Mouse (Mus musculus) cerebellum, adult 2 months (tissue): Measurements from ENCODE around the gene Os9. TPM values are rescaled to one million over a fixed set of nuclear protein-coding genes. Genes with fewer than 3 reads are reported as not detected.

ENCODE experiments used
- DNase-seq, 2 experiments: peaks; one replicate each; pipeline ENCODE4 v3.0.0; 2021
- H3K27ac ChIP-seq: fragments of 200-500 bp; 2 replicates; pipeline ENCODE4 v1.5.1; 2012; ENCODE audit warnings: low read length, control low read depth, inconsistent platforms; ENCODE audit not compliant: insufficient read depth
- H3K27me3 ChIP-seq: fragments of 200-500 bp; 2 replicates; pipeline ENCODE4 v1.6.1; 2012; ENCODE audit warnings: inconsistent platforms, mild to moderate bottlenecking, low read length, moderate library complexity; ENCODE audit not compliant: control insufficient read depth, insufficient read depth
- H3K4me1 ChIP-seq: fragments of 200-500 bp; 2 replicates; pipeline ENCODE4 v1.6.1; 2011; ENCODE audit warnings: low read length; ENCODE audit not compliant: control insufficient read depth, insufficient read depth
- H3K4me3 ChIP-seq: fragments of 200-500 bp; replicated peaks from 2 replicates; pipeline ENCODE3; 2011; ENCODE audit warnings: mild to moderate bottlenecking, low read depth, low read length, control low read depth; ENCODE audit not compliant: insufficient read depth
- CTCF ChIP-seq: fragments of 200-500 bp; IDR thresholded peaks from 2 replicates; pipeline ENCODE4 v1.5.1; 2011; ENCODE audit warnings: low read depth, mild to moderate bottlenecking, control low read depth, low read length, moderate library complexity, borderline replicate concordance; ENCODE audit not compliant: insufficient read depth
- POLR2A ChIP-seq: fragments of 200-500 bp; IDR thresholded peaks from 2 replicates; pipeline ENCODE4 v1.6.1; 2011; ENCODE audit warnings: low read length, control low read depth, borderline replicate concordance; ENCODE audit not compliant: insufficient read depth
- WGBS: fragments of 180-500 bp; shearing (Covaris S2); methylation state at CpG from one replicate; pipeline ENCODE4 v1.1.7; 2018; 5-methylcytosine and 5-hydroxymethylcytosine counted together
- polyA plus RNA-seq: library from polyadenylated mRNA; depleted of rRNA; stranded (reverse); fragments of >200 nt; gene quantifications from 2 replicates; pipeline ENCODE4 v1.2.3, GENCODE M21; 2012; rRNA removed

The Os9 gene
- polyA plus RNA-seq: 98.9 and 100 TPM in 2 replicates

GRCm38 (mm10) chr10:127121066-127121477 is at the start of gene Os9:
Os9 (minus strand) TSS chr10:127121131.
- Histone ChIP-seq H3K27me3 (no peaks in the 10 kb centered on the region), H3K4me3 (peak within 1 kb of the TSS; percentile 78), H3K4me1 (peaks cover 3% of the 10 kb centered on the region; the same call in 1 of the 2 replicates), H3K27ac (peak within 1 kb of the TSS; percentile 12; the same call in 1 of the 2 replicates)
- WGBS: under 1% methylated on average over 19 of the region's 19 CpGs
- DNase-seq: peak; percentile 97 to 99
- TF ChIP-seq CTCF (no peak), POLR2A (peak; percentile 95)

- Histone ChIP-seq H3K4me1 (peaks cover 12% of the 10 kb centered on the region), H3K4me3 (no peak overlapping the region), H3K27ac (no peak overlapping the region), H3K27me3 (no peaks in the 10 kb centered on the region)
- 53% methylated on average over 22 of the region's 22 CpGs for WGBS
- no peak for DNase-seq
- TF ChIP-seq POLR2A (no peak), CTCF (no peak)
These were observed 49.1 kb upstream of the Os9 start for GRCm38 (mm10) chr10:127170002-127170401.

DNA sequence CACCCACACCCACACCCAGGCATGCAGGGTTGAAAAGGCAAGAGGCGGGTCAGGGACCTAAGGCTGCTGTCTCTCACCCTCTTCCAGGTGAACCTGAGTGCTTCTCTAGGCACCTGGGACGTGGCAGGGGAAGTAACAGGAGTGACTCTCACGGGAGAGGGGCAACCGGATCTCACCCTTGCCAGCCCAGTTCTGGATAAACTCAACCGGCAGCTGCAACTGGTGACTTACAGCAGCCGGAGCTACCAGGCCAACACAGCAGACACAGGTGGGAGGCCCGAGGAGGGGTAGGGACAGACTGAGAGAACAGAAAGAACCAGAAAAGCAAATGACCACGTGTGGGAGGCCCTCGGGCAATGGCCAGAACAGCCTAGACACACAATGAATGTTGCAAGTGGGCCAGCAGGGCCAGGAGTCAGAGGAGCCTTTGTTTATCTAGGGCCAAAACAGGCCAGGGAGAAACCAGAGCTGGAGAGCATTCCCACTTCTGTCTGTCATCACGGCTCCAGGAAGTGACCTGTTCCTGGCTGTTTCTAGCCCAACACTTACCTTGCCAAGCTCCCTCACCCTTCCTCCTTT is 46.8 kb upstream of the Os9 start:
- TF ChIP-seq POLR2A: no peak
- no peak for TF ChIP-seq CTCF
- WGBS: 44% methylated on average over 10 of the region's 10 CpGs
- Histone ChIP-seq H3K4me1 (peaks cover 12% of the 10 kb centered on the region), H3K27ac (no peak overlapping the region), H3K4me3 (no peak overlapping the region), H3K27me3 (no peaks in the 10 kb centered on the region)
- peak in 1 of 2 experiments; percentile 32 for DNase-seq

- no peak for TF ChIP-seq CTCF
- no peak for TF ChIP-seq POLR2A
- no peaks in the 10 kb centered on the region for H3K27me3 ChIP-seq
These were observed 46.1 kb upstream of the Os9 start for GRCm38 (mm10) chr10:127166771-127167613.

GRCm38 (mm10) chr10:127166404-127166715 is 45.4 kb upstream of the Os9 start:
- peaks cover 12% of the 10 kb centered on the region for H3K4me1 ChIP-seq
- 6% methylated on average over 11 of the region's 11 CpGs for WGBS
- peak overlapping the region; percentile 90 for H3K27ac ChIP-seq
- H3K27me3 ChIP-seq: no peaks in the 10 kb centered on the region
- no peak for DNase-seq
- TF ChIP-seq POLR2A: no peak
- TF ChIP-seq CTCF: no peak
- peak overlapping the region; percentile 71 for H3K4me3 ChIP-seq

More at GRCm38 (mm10) chr10:127166771-127167613, 46.1 kb upstream of the Os9 start:
- peak overlapping the region; percentile 90 for H3K27ac ChIP-seq
- peak overlapping the region; percentile 71 for H3K4me3 ChIP-seq
- peaks cover 12% of the 10 kb centered on the region for H3K4me1 ChIP-seq
- 18% methylated on average over 15 of the region's 15 CpGs for WGBS
- DNase-seq: peak in 1 of 2 experiments; percentile 28

- WGBS: under 1% methylated on average over 56 of the region's 56 CpGs
- DNase-seq: peak; percentile 70 to 85
- H3K4me3 ChIP-seq: peak overlapping the region; percentile 71
These were observed 44.9 kb upstream of the Os9 start for GRCm38 (mm10) chr10:127165654-127166403.

DNA sequence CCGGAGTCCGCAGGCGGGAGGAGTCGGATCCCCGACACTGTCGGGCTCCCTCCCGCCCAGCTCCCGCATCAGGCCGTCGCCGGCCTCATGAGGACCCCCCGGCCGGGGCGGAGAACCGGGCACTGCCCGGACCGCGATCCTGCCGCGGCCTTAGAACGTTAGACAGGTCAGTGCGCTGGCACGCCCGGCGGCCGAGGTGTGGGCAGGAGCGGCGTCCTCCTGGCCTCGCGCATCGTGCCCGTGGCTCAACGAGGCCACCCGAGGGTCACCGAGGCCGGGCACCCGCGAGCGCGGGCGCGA is 44.4 kb upstream of the Os9 start:
- WGBS: under 1% methylated on average over 42 of the region's 42 CpGs

More at GRCm38 (mm10) chr10:127165654-127166403, 44.9 kb upstream of the Os9 start:
- TF ChIP-seq POLR2A (no peak), CTCF (no peak)
- H3K27me3 ChIP-seq: no peaks in the 10 kb centered on the region
- peaks cover 9% of the 10 kb centered on the region for H3K4me1 ChIP-seq
- H3K27ac ChIP-seq: peak overlapping the region; percentile 90

More for the DNA sequence above, 44.4 kb upstream of the Os9 start:
- peak overlapping the region; percentile 71 for H3K4me3 ChIP-seq
- peak overlapping the region; percentile 90 for H3K27ac ChIP-seq
- no peak for TF ChIP-seq POLR2A
- H3K4me1 ChIP-seq: peaks cover 9% of the 10 kb centered on the region
- DNase-seq: peak; percentile 69 to 89
- H3K27me3 ChIP-seq: no peaks in the 10 kb centered on the region
